Mouse (Mus musculus) embryonic fibroblast, embryonic 13.5 days (primary cell): ENCODE measurements around the gene Rfc5. TPM values are rescaled to one million over a fixed set of nuclear protein-coding genes. Genes with fewer than 3 reads are reported as not detected.

ENCODE experiments used
- H3K27ac ChIP-seq: 2 replicates; pipeline ENCODE4 v1.5.1; 2012; ENCODE audit warnings: low read length, control low read depth, inconsistent platforms; ENCODE audit not compliant: insufficient read depth
- H3K4me1 ChIP-seq: 2 replicates; pipeline ENCODE4 v1.6.1; 2011; ENCODE audit warnings: low read length; ENCODE audit not compliant: control insufficient read depth, insufficient read depth
- H3K4me3 ChIP-seq: 2 replicates; pipeline ENCODE4 v1.5.1; 2011; ENCODE audit warnings: mild to moderate bottlenecking, control low read depth, low read length; ENCODE audit not compliant: insufficient read depth
- CTCF ChIP-seq: IDR thresholded peaks from 2 replicates; pipeline ENCODE4 v1.5.1; 2011; ENCODE audit warnings: mild to moderate bottlenecking, control low read depth, low read length, moderate library complexity, borderline replicate concordance; ENCODE audit not compliant: insufficient read depth
- POLR2A ChIP-seq: IDR thresholded peaks from 2 replicates; pipeline ENCODE4 v1.6.1; 2011; ENCODE audit warnings: low read depth, mild to moderate bottlenecking, control low read depth, low read length, moderate library complexity
- polyA plus RNA-seq: library from polyadenylated mRNA; stranded (reverse); fragments of >200 nt; gene quantifications from 2 replicates; pipeline ENCODE4 v1.2.4, GENCODE M21; 2011; ENCODE audit warnings: low read depth; ENCODE audit not compliant: missing spikeins, insufficient read length

Gene Rfc5
- polyA plus RNA-seq, 1 experiment: 51.0 TPM

DNA sequence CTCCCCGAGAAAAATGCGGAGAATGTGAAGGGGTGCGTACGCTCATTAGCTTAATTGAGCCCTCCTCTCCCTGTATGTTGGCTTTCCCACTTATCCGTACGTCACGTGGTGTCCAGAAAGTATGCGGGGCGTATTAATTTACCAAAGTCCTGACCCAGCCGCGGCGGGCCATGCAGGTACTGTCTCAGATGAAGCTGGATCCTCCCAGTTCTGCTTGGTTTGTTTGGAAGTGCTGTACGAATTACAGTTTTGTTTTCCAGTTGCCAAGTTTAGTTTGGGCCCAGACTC lies 28.7 kb downstream of the Rfc5 start:
- TF ChIP-seq POLR2A (no peak), CTCF (no peak)
- Histone ChIP-seq H3K4me1 (peaks cover 40% of the 10 kb centered on the region), H3K4me3 (no peak overlapping the region), H3K27ac (peak overlapping the region; percentile 53)

DNA sequence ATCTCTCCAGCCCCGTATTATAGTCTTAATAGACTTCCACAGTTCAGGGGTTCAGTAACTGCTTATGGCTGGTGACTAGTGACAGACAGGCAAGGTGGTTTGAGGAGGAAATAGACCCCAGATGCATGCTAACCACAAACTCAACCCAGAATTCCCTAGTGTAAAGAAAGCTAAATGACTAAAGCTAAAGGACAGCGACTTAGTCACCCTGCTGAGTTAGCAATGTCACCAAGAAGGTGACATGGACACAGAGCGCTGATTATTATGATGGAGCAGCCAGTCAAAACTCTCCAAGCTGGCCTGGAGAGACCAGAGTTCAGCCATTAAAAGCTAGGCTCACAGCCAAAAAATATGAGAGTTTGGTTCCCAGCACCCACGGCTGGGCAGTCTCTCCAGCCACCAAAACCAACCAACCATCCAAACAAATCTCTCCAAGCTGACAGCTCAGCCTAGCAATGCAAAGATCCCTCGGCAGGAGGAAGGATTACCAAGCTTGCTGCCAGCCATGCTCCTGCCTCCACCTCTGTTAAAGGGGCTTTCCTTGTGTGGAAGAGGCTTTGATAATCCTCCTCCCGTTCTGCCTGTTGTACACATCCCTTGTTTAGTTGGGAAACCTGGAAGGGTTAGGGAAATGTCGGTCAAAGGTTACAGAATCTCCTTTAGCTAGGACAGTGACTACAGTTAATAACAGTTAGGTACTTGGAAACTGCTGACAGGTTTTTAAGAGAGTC lies 29.2 kb downstream of the Rfc5 start:
- no peak for TF ChIP-seq CTCF
- TF ChIP-seq POLR2A: no peak
- Histone ChIP-seq H3K4me1 (peaks cover 37% of the 10 kb centered on the region), H3K27ac (peak overlapping the region; percentile 53; the same call in 1 of the 2 replicates), H3K4me3 (no peak overlapping the region)

DNA sequence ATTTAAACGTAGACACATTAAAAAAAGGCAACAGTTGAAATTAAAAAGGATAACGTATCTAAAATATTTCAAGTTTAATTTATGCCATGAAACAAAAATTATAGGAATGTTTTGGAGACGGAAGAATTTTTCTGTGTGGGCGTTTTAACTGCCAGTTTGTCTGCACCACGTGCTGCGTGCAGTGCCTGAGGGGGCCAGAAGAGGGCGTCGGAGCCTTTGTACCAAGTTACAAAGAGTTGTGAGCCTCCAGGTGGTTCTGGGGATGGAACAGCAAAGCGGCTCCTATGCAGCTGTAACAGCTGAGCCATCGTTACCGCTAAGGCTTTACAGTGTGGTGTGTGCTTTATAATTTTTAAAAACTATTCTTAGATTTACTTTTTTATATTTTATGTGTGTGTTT lies 30.1 kb downstream of the Rfc5 start:
- peak overlapping the region; percentile 100 for H3K4me3 ChIP-seq
- TF ChIP-seq CTCF (peak; percentile 76), POLR2A (no peak)
- H3K4me1 ChIP-seq: peaks cover 33% of the 10 kb centered on the region
- peak overlapping the region; percentile 94; the same call in 1 of the 2 replicates for H3K27ac ChIP-seq

DNA sequence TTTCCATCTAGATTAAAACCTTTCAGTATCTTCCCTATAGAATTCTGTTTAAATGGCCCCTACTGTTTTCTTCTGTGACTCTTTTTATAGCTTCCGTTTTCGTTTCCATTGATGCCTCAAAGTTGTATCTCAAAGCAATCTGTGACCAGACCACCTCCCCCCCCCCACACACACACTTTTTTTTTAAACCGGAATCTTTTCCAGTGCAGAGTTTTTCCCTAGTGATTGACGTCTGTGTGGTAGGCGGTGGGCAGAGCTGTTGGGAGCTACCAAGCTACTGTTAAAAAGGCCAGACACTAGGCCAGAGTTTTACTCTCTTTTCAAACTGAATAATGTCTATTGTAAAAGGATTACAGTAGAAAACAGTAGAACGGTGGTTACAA lies 30.6 kb downstream of the Rfc5 start:
- peak overlapping the region; percentile 94 for H3K27ac ChIP-seq
- H3K4me3 ChIP-seq: peak overlapping the region; percentile 100
- peaks cover 30% of the 10 kb centered on the region for H3K4me1 ChIP-seq
- TF ChIP-seq CTCF (no peak), POLR2A (no peak)

DNA sequence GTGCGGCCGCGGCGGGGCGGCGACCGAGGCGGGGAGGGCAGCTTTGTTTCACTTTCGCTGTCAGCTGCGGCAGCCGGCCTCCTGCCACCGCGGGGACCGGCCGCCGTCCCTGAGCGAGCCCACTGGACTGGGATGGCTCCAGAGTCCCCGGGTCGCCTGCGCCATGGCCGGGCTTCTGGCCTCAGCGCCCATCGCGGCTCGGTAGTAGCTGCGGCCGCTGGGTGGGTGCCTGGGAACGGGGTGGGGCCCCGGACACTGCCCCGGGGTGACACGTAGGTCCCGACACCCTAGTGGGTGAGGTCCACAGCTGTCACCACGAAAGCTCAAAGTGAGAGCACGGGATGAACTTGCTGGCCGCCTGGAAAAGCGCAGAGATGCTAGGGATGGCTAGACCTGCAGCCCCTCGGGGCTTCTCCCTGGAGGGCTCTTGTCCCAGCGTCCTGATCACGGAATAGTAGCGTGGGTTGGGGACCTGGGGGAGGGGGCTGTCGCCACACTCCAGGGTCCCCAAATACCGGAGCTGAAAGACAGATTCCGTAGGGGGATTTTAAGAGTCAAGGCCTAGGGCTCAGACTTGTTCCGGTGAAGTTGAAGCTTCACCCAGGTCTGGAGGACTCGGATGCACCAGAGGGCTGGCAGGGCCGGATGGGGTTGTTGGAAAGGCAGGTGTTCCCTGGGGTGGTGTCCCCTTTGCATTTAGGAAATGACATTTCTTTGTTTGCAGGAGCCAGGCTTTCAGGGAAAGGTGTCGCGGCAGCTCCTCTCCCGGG lies 31.2 kb downstream of the Rfc5 start:
- H3K4me1 ChIP-seq: peaks cover 25% of the 10 kb centered on the region
- H3K27ac ChIP-seq: peak overlapping the region; percentile 94
- peak overlapping the region; percentile 100 for H3K4me3 ChIP-seq
- TF ChIP-seq CTCF (no peak), POLR2A (peak; percentile 22; the same call in 1 of the 2 replicates)

DNA sequence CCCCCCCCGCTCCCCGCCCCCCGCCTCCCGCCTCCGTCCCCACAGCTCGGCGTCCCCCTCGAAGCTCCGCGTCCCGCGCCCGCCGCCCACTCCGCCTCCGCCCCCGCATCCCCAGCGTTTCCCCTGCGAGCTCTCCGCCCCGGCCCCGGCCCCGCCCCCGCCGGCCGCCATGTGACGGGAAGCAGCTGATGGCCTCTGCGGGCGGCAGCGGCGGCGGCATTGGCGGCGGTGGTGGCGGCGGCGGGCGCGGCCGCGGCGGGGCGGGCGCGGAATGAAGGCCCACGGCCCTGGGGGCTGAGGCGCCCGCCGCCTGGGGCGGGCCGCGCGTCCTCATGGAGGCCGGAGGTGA lies 31.7 kb downstream of the Rfc5 start, which contains the start of gene Wsb2:
Gene Wsb2 (plus strand): TSS at position 176 of the 349 bp plus-strand sequence.
- no peak; the same call in 1 of the 2 replicates for TF ChIP-seq POLR2A
- TF ChIP-seq CTCF: no peak
- H3K4me3 ChIP-seq: peak within 1 kb of the TSS; percentile 100
- peak within 1 kb of the TSS; percentile 94 for H3K27ac ChIP-seq
- peaks cover 20% of the 10 kb centered on the region for H3K4me1 ChIP-seq

DNA sequence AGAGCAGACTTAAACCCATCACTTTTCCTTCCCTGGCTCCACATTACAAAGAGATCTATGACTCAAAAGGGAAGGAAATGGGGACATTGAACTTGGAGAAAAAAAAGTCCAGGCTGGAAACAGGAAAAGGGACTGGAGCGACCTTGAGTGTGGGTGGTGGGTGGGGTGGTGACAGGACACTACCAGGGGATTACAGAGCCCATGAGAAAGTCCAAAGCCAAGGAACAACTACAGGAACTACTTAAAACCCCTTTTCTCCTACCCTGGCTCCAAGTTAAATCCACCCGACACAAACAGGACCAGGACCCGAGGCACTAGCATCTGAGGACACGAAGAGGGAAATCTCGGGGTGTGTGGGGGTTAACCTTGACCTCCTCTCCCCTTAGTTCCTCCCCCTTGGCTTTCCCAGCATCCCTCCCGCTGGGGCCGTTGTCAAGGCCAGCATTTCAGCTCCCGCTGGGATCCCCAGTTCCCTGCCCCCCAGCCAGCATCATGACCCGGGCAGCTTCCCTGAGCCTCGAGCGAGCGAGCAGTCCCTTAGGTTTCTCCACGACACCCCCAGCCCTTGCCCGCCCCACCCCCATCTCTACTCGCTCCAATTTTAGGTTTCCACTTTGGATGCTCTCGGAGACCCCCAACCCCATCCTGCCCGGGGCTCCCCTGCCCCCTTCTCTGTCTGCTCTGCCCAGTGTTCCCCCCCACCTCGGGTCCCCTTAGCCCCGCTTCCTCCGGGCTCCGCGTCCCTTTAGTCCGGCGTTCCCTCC lies 32.3 kb downstream of the Rfc5 start:
- Histone ChIP-seq H3K4me1 (peaks cover 15% of the 10 kb centered on the region), H3K27ac (peak overlapping the region; percentile 58), H3K4me3 (peak overlapping the region; percentile 21)
- TF ChIP-seq POLR2A (peak; percentile 34), CTCF (no peak)

DNA sequence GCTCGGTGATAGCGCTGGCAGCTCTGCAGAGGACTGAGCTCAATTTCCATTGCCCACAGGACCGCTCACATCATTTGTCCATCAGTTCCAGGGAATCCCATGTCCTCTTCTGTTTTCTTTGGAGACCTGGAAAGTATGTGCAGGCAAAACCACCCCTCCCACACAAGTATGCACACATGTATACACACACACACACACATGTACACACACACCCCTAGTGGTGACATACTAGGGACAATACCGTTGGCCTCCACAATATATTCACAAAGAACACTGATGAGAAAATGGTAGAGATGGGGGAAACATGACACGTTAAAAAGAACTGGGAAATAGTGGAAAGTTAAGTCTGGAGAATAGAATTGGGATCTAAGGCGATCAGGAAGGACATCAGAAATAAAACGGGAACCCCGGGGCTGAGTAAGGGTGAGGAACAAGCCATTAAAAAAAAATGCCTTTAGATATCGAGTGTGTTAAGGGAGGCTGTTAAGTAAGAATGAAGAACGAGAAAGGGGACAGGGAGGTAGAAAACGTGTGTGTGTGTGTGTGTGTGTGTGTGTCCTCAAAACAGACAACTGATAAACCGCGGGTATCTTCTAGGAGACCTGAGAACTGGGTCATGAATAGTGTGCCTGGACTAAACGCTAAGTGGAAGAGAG lies 33.1 kb downstream of the Rfc5 start:
- H3K4me1 ChIP-seq: peaks cover 10% of the 10 kb centered on the region
- TF ChIP-seq CTCF (no peak), POLR2A (peak; percentile 32; the same call in 1 of the 2 replicates)
- peak overlapping the region; percentile 21; the same call in 1 of the 2 replicates for H3K4me3 ChIP-seq
- peak overlapping the region; percentile 58 for H3K27ac ChIP-seq

DNA sequence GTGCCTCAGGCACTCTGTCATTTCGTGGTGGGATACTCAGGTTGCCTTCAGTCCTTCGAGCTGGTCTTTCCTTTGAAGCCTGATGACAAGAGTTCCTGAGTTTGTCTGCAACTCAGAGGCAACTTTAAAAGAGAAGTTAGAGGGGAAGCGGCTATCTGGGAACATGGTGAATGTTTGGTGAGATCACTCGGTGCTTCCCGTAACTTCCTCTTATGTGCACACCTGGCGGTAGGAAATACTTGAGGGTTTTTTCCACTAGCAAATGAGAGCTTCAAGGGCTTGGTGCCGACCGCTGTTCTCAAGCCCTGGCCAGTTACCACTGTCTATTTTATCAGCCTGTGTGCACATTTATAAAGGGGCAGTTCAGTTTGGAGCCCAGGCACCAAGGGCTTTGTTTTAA lies 34.7 kb downstream of the Rfc5 start:
- Histone ChIP-seq H3K4me1 (peaks cover 3% of the 10 kb centered on the region; the same call in 1 of the 2 replicates), H3K4me3 (no peak overlapping the region), H3K27ac (no peak overlapping the region)
- TF ChIP-seq CTCF: no peak
- no peak for TF ChIP-seq POLR2A

DNA sequence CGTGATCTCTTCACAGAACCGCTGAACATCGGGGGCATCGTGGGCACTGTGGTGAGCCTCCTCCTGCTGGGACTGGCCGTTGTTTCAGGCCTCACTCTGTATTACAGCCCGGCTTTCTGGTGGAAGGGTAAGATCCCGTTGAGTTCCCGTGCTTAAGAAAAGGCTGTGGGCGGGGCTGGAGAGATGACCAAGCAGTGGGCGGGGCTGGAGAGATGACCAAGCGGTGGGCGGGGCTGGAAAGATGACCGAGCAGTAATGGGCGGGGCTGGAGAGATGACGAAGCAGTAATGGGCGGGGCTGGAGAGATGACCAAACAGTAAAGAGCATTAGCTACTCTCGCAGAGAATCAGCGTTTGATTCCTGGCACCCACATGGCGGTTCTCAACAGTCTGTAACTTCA lies 40.6 kb downstream of the Rfc5 start:
- TF ChIP-seq POLR2A (no peak), CTCF (no peak)
- no peaks in the 10 kb centered on the region for H3K4me1 ChIP-seq
- H3K27ac ChIP-seq: no peak overlapping the region
- H3K4me3 ChIP-seq: no peak overlapping the region
